Mouse (Mus musculus) kidney, postnatal 0 days (tissue): ENCODE measurements around the gene Prdx2. TPM values are rescaled to one million over a fixed set of nuclear protein-coding genes. Genes with fewer than 3 reads are reported as not detected.

Experiments used
- ATAC-seq: fragments of 200-750 bp; cut with Nextera tagmentation; replicated peaks from 2 replicates; pipeline ENCODE4 v1.8.0; 2017; ENCODE audit warnings: low read depth, moderate number of reproducible peaks, moderate TSS enrichment, moderate library complexity; ENCODE audit not compliant: low FRiP score
- DNase-seq: peaks from one replicate; pipeline ENCODE4 v3.0.0-alpha.2; 2016; ENCODE audit warnings: low spot score
- H3K27ac ChIP-seq: fragments of 300-500 bp; sonication (generic); 2 replicates; pipeline ENCODE4 v1.5.1; 2014; ENCODE audit warnings: mild to moderate bottlenecking
- H3K27me3 ChIP-seq: fragments of 300-500 bp; sonication (generic); 2 replicates; pipeline ENCODE4 v1.6.1; 2014; ENCODE audit warnings: low read length, mixed read lengths; ENCODE audit not compliant: insufficient read depth
- H3K36me3 ChIP-seq: fragments of 300-500 bp; sonication (generic); 2 replicates; pipeline ENCODE4 v1.6.1; 2014; ENCODE audit warnings: low read length, mixed read lengths; ENCODE audit not compliant: insufficient read depth
- H3K4me1 ChIP-seq: fragments of 300-500 bp; sonication (generic); replicated peaks from 2 replicates; pipeline ENCODE4 v1.6.1; 2014; ENCODE audit warnings: antibody characterized with exemption, low read length, mixed read lengths; ENCODE audit not compliant: insufficient read depth
- H3K4me2 ChIP-seq: fragments of 300-500 bp; sonication (generic); 2 replicates; pipeline ENCODE4 v1.6.1; 2014; ENCODE audit warnings: mild to moderate bottlenecking, low read length, moderate library complexity, mixed read lengths
- H3K4me3 ChIP-seq: fragments of 300-500 bp; sonication (generic); replicated peaks from 2 replicates; pipeline ENCODE4 v1.5.1; 2014; ENCODE audit warnings: low read depth, low read length
- H3K9ac ChIP-seq: fragments of 300-500 bp; sonication (generic); 2 replicates; pipeline ENCODE4 v1.6.1; 2014; ENCODE audit warnings: low read depth, low read length
- H3K9me3 ChIP-seq: fragments of 300-500 bp; sonication (generic); replicated peaks from 2 replicates; pipeline ENCODE4 v1.6.1; 2016; ENCODE audit warnings: low read length, inconsistent platforms, mixed read lengths
- CTCF ChIP-seq: IDR thresholded peaks from 2 replicates; pipeline ENCODE4 v1.5.1; 2016; ENCODE audit warnings: antibody characterized with exemption, low read depth, mild to moderate bottlenecking, moderate library complexity
- WGBS: fragments of 180-500 bp; shearing (Covaris S2); extraction: QIAGEN DNeasy Blood & Tissue Kit; methylation state at CpG from one replicate; pipeline ENCODE4 v1.1.7; 2014; 5-methylcytosine and 5-hydroxymethylcytosine counted together
- polyA plus RNA-seq: library from polyadenylated mRNA; unstranded; fragments of >200 nt; fragmentation: Nextera tagmentation; extraction: Ambion mirVana; gene quantifications from 2 replicates; pipeline ENCODE4 v1.2.1, GENCODE M21; 2015

Prdx2 gene
- polyA plus RNA-seq, 1 experiment from 2014 or later, result 729 TPM

DNA sequence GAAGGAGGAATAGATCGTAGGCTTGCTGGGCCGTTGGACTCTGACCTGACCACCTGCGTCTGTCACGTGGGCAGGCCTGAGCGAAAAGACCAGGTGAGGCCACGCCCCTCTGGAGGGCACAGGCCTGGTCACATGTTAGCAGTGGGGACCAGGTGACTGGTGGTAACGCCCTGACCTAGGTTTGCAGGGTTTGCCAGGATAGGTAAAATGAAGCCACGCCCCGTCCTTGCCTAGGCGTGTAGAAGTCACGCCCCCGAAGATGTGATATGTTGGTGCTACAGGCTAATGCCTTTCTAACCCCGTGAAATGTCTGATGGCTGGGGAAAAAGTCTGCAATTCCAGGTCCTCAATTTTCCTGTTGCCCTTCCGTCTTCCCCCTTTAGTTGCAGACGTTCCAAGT lies 21.4 kb downstream of the Prdx2 start:
- no peak for TF ChIP-seq CTCF
- H3K9ac ChIP-seq, result peak overlapping the region; percentile 69
- DNase-seq, result peak; percentile 79
- H3K4me3 ChIP-seq, result peak overlapping the region; percentile 56
- 2% methylated on average over 15 of the region's 15 CpGs for WGBS
- no peaks in the 10 kb centered on the region for H3K9me3 ChIP-seq
- H3K27ac ChIP-seq, result peak overlapping the region; percentile 96
- peak overlapping the region; percentile 83 for H3K4me2 ChIP-seq
- no peaks in the 10 kb centered on the region for H3K27me3 ChIP-seq
- 0 out of 2 replicates have a peak, but pooled peaks cover 7% of the 10 kb centered on the region for H3K36me3 ChIP-seq
- ATAC-seq, result peak; percentile 86
- peaks cover 18% of the 10 kb centered on the region for H3K4me1 ChIP-seq

DNA sequence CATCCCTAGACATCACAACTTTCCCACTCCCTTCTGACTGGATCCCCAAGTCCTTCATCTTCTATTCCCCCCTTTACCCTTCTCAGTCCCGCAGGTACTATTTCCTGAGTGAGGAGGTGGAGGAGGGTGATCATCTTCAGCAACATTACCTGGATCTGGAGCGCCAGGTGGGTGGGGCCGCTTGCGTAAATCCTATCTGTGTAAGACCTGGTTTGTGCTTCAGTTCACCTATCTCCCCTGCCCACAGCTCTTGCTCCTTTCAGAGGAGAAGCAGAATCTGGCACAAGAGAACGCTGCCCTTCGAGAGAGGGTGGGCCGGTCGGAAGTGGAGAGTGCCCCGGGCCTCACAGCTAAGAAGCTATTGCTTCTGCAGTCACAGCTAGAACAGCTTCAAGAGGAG lies 25.0 kb downstream of the Prdx2 start:
- Histone ChIP-seq H3K9ac (no peak overlapping the region), H3K4me2 (no peak overlapping the region), H3K4me1 (peaks cover 9% of the 10 kb centered on the region; the same call in 1 of the 2 replicates), H3K27ac (no peak overlapping the region), H3K27me3 (no peaks in the 10 kb centered on the region), H3K9me3 (no peaks in the 10 kb centered on the region), H3K36me3 (0 out of 2 replicates have a peak, but pooled peaks cover 10% of the 10 kb centered on the region), H3K4me3 (no peak overlapping the region)
- WGBS, result 92% methylated on average over 9 of the region's 9 CpGs
- TF ChIP-seq CTCF, result no peak
- no peak for ATAC-seq
- no peak for DNase-seq

DNA sequence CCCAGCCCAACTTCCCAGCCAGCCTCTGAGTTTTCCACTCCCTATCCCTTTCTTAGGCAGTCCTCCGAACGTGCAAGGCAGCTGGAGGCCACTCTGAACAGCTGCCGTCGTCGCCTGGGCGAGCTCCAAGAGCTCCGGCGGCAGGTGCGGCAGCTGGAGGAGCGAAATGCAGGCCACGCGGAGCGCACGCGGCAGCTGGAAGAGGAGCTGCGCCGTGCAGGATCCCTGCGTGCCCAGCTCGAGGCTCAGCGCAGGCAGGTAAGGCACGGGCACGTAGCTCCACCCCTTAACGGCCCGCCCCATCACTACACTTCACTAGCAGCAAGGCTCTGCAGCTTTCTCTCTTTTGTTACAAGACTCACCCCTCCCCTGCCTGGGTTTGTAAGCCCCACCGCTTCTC lies 26.3 kb downstream of the Prdx2 start:
- TF ChIP-seq CTCF, result no peak
- no peak overlapping the region for H3K27ac ChIP-seq
- DNase-seq (no peak), ATAC-seq (no peak)
- no peak overlapping the region for H3K9ac ChIP-seq
- H3K36me3 ChIP-seq, result 0 out of 2 replicates have a peak, but pooled peaks cover 10% of the 10 kb centered on the region
- no peaks in the 10 kb centered on the region for H3K9me3 ChIP-seq
- WGBS, result 24% methylated on average over 25 of the region's 25 CpGs
- H3K4me2 ChIP-seq, result no peak overlapping the region
- no peaks in the 10 kb centered on the region for H3K27me3 ChIP-seq
- H3K4me1 ChIP-seq, result peaks cover 8% of the 10 kb centered on the region; the same call in 1 of the 2 replicates
- H3K4me3 ChIP-seq, result no peak overlapping the region

DNA sequence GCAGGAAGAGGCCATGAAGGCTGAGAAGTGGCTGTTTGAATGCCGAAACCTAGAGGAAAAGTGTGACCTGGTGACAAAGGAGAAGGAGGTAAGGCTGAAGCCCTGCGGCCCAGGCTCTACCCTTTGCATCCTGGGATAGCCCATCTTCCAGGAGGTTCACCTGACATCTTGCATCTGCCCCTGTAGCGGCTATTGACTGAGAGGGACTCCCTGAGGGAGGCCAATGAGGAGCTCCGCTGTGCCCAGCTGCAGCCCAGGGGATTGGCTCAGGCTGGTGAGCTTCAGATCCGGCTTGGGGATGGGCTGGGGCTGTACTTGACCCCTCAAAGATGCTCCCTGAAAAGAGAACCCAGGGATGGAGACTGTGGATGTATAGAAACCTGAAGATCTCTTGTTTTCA lies 27.6 kb downstream of the Prdx2 start:
- no peak overlapping the region for H3K4me2 ChIP-seq
- no peak overlapping the region for H3K27ac ChIP-seq
- no peaks in the 10 kb centered on the region for H3K9me3 ChIP-seq
- H3K27me3 ChIP-seq, result no peaks in the 10 kb centered on the region
- H3K4me1 ChIP-seq, result no peaks in the 10 kb centered on the region
- TF ChIP-seq CTCF, result no peak
- DNase-seq (no peak), ATAC-seq (no peak)
- no peak overlapping the region for H3K4me3 ChIP-seq
- H3K36me3 ChIP-seq, result 0 out of 2 replicates have a peak, but pooled peaks cover 10% of the 10 kb centered on the region
- H3K9ac ChIP-seq, result no peak overlapping the region
- WGBS, result 82% methylated on average over 5 of the region's 5 CpGs

DNA sequence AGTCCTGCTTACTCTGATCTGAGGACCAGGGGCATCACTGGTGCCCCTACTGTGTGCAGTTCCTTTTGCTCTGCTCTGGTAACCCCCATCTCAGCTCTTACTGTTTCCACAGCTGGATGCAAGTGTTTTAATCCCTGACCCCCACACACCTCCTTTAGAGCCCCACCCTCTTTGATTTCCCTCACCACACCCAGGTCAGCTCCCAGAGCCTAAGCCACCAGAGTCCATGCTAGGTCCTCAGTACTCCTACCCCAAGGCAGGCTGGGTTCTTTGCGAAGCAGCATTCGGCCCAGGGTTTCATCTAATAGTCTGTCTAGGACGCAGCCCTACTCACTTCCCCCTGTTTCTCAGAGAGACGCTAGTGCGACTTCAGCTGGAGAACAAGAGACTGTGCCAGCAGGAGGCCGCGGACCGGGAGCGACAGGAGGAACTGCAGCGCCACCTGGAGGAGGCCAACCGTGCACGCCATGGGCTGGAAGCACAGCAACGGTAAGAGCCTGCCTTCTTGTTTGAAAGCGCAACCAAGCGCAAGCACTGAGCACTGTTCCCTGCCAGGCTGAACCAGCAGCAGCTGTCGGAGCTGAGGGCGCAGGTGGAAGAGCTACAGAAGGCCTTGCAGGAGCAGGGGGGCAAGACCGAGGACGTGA lies 28.4 kb downstream of the Prdx2 start:
- Histone ChIP-seq H3K4me2 (no peak overlapping the region), H3K9me3 (no peaks in the 10 kb centered on the region), H3K4me3 (no peak overlapping the region), H3K27ac (no peak overlapping the region), H3K36me3 (0 out of 2 replicates have a peak, but pooled peaks cover 10% of the 10 kb centered on the region), H3K9ac (no peak overlapping the region), H3K4me1 (no peaks in the 10 kb centered on the region), H3K27me3 (no peaks in the 10 kb centered on the region)
- peak; percentile 94 for DNase-seq
- TF ChIP-seq CTCF, result peak; percentile 90
- WGBS, result 9% methylated on average over 19 of the region's 19 CpGs
- peak; percentile 55; the same call in 1 of the 2 replicates for ATAC-seq

DNA sequence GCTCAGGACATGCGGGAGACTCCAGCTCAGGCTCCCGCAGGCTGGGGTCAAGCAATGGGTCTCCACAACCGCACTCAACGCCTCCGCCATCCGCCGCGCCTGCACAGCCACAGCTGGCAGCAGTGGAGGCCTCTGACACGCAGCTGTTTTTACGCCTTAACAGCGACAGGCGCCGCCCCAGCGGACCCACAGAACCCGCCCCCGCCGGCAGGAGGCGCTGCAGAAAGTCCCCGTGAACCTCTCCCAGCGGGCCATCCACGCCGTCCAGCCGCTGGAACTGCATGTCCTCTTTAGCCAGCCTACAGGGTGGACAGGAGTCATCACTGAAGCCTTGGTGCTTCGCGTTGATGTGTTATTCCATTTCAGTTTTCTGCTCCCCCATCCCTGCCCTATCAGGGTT lies 38.3 kb downstream of the Prdx2 start:
- peak; percentile 10 for DNase-seq

More for the DNA sequence above, 38.3 kb downstream of the Prdx2 start:
- H3K27ac ChIP-seq, result no peak overlapping the region
- H3K27me3 ChIP-seq, result 0 out of 2 replicates have a peak, but pooled peaks cover 6% of the 10 kb centered on the region
- H3K4me3 ChIP-seq, result no peak overlapping the region
- no peak overlapping the region for H3K4me2 ChIP-seq
- H3K9me3 ChIP-seq, result no peaks in the 10 kb centered on the region
- ATAC-seq, result no peak
- H3K4me1 ChIP-seq, result no peaks in the 10 kb centered on the region
- 18% methylated on average over 25 of the region's 25 CpGs for WGBS
- peak; percentile 55 for TF ChIP-seq CTCF
- no peak overlapping the region for H3K9ac ChIP-seq
- H3K36me3 ChIP-seq, result no peaks in the 10 kb centered on the region
